Mouse (Mus musculus): Measurements from ENCODE around the gene Calr.
"Not testable (repeated sequence)": the region's sequence is repeated elsewhere in the genome, so short reads cannot be mapped to it uniquely, and the experiment has no call there.

- not testable (repeated sequence) for TF ChIP-seq USF1 (IDR thresholded peaks at IDR 0.05; ENCODE audit: low read depth); TCF12 (IDR thresholded peaks at IDR 0.05; ENCODE audit: insufficient read depth, poor library complexity, severe bottlenecking)
Measured at GRCm38 (mm10) chr8:84826518-84826917, 20.2 kb downstream of the Calr start.
